Mouse (Mus musculus): ENCODE data around the gene Iffo2.

DNA sequence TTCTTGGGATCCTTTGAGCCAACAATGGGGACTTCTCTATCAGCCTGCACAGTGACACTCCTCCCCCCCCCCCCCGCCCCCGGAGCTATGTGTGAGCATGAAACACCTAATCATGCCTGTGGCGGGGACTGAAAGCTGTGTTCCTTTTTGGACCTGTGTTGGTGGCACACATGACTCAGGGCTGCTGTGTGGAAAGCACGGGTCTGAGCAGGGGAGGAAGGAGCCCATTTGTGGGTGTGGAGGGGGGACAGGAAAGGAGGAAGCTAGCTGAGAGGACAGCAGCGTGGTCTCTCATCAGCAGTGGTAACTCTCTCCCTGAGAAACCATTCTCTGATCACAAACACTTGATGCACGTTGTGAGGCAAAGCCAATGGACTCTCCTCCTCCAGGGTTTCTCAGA is 110.4 kb downstream of the Iffo2 start:
- TF ChIP-seq POLR2A (IDR thresholded peaks at IDR 0.05; ENCODE audit: insufficient read depth, low read depth, low read length), result no peak
- no peak for TF ChIP-seq CTCF (IDR thresholded peaks at IDR 0.05; ENCODE audit: insufficient read depth, low read depth, low read length)

Measured in olfactory bulb, adult 2 months (tissue).